Mouse (Mus musculus) lung, adult 2 months (tissue): ENCODE data around the gene Atcay. TPM values are rescaled to one million over a fixed set of nuclear protein-coding genes. Genes with fewer than 3 reads are reported as not detected.

Source experiments
- DNase-seq: peaks from one replicate; pipeline ENCODE4 v3.0.0; 2022
- H3K4me1 ChIP-seq: fragments of 200-500 bp; 2 replicates; pipeline ENCODE4 v1.6.1; 2011; ENCODE audit warnings: low read length; ENCODE audit not compliant: control insufficient read depth, insufficient read depth
- H3K4me3 ChIP-seq: fragments of 200-500 bp; replicated peaks from 2 replicates; pipeline ENCODE3; 2011; ENCODE audit warnings: low read depth, mild to moderate bottlenecking, control low read depth, low read length; ENCODE audit errors: extremely low read depth
- CTCF ChIP-seq: fragments of 200-500 bp; IDR thresholded peaks from 2 replicates; pipeline ENCODE4 v1.5.1; 2011; ENCODE audit warnings: mild to moderate bottlenecking, low read length, control low read depth; ENCODE audit not compliant: insufficient read depth
- POLR2A ChIP-seq: fragments of 200-500 bp; IDR thresholded peaks from 2 replicates; pipeline ENCODE4 v1.6.1; 2011; ENCODE audit warnings: low read depth, mild to moderate bottlenecking, control low read depth, low read length, borderline replicate concordance; ENCODE audit errors: extremely low read depth
- WGBS: fragments of 180-500 bp; shearing (Covaris S2); methylation state at CpG from one replicate; pipeline ENCODE4 v1.1.7; 2018; 5-methylcytosine and 5-hydroxymethylcytosine counted together
- polyA plus RNA-seq: library from polyadenylated mRNA; depleted of rRNA; stranded (reverse); fragments of >200 nt; gene quantifications from 2 replicates; pipeline ENCODE4 v1.2.3, GENCODE M21; 2012

The Atcay gene
- polyA plus RNA-seq, 1 experiment: 0.20 TPM

GRCm38 (mm10) chr10:81204137-81204536 lies 26.5 kb downstream of the Atcay start:
- Histone ChIP-seq H3K4me1 (no peaks in the 10 kb centered on the region), H3K4me3 (no peak overlapping the region)
- 69% methylated on average over 4 of the region's 4 CpGs for WGBS
- TF ChIP-seq CTCF: no peak
- TF ChIP-seq POLR2A: no peak
- DNase-seq: no peak

- no peaks in the 10 kb centered on the region; the same call in 1 of the 2 replicates for H3K4me1 ChIP-seq
- WGBS: 64% methylated on average over 8 of the region's 8 CpGs
- DNase-seq: no peak
- H3K4me3 ChIP-seq: no peak overlapping the region
- no peak for TF ChIP-seq POLR2A
- TF ChIP-seq CTCF: no peak
Measured at GRCm38 (mm10) chr10:81202978-81203720, 27.5 kb downstream of the Atcay start.

GRCm38 (mm10) chr10:81201807-81202758 lies 28.6 kb downstream of the Atcay start, which contains the start of gene Nmrk2:
Gene Nmrk2 (minus strand): TSS chr10:81202051.
- WGBS: 58% methylated on average over 13 of the region's 13 CpGs
- DNase-seq: no peak
- Histone ChIP-seq H3K4me1 (no peaks in the 10 kb centered on the region; the same call in 1 of the 2 replicates), H3K4me3 (no peak within 1 kb of the TSS)
- TF ChIP-seq CTCF: no peak
- no peak for TF ChIP-seq POLR2A

GRCm38 (mm10) chr10:81200605-81201287 lies 29.9 kb downstream of the Atcay start:
- no peaks in the 10 kb centered on the region; the same call in 1 of the 2 replicates for H3K4me1 ChIP-seq
- TF ChIP-seq CTCF (no peak), POLR2A (no peak)
- no peak for DNase-seq
- no peak overlapping the region for H3K4me3 ChIP-seq
- 74% methylated on average over 20 of the region's 20 CpGs for WGBS

GRCm38 (mm10) chr10:81200141-81200540 lies 30.5 kb downstream of the Atcay start:
- Histone ChIP-seq H3K4me1 (no peaks in the 10 kb centered on the region; the same call in 1 of the 2 replicates), H3K4me3 (no peak overlapping the region)
- DNase-seq: no peak
- 74% methylated on average over 13 of the region's 13 CpGs for WGBS
- no peak for TF ChIP-seq POLR2A
- no peak for TF ChIP-seq CTCF

GRCm38 (mm10) chr10:81198990-81199389 lies 31.6 kb downstream of the Atcay start:
- Histone ChIP-seq H3K4me1 (peaks cover 2% of the 10 kb centered on the region; the same call in 1 of the 2 replicates), H3K4me3 (no peak overlapping the region)
- WGBS: 77% methylated on average over 6 of the region's 6 CpGs
- TF ChIP-seq CTCF (no peak), POLR2A (no peak)
- DNase-seq: no peak

- TF ChIP-seq CTCF: peak; percentile 53; the same call in 1 of the 2 replicates
- TF ChIP-seq POLR2A: no peak
- H3K4me3 ChIP-seq: no peak overlapping the region
- peak; percentile 55 for DNase-seq
- 1% methylated on average over 9 of the region's 9 CpGs for WGBS
- peaks cover 3% of the 10 kb centered on the region; the same call in 1 of the 2 replicates for H3K4me1 ChIP-seq
Measured at GRCm38 (mm10) chr10:81198230-81198629, 32.4 kb downstream of the Atcay start.

GRCm38 (mm10) chr10:81197305-81197704 lies 33.3 kb downstream of the Atcay start:
- WGBS: 42% methylated on average over 6 of the region's 6 CpGs
- TF ChIP-seq CTCF (no peak), POLR2A (no peak)
- Histone ChIP-seq H3K4me3 (no peak overlapping the region), H3K4me1 (peaks cover 6% of the 10 kb centered on the region; the same call in 1 of the 2 replicates)
- no peak for DNase-seq

- 64% methylated on average over 11 of the region's 11 CpGs for WGBS
- H3K4me3 ChIP-seq: no peak overlapping the region
- TF ChIP-seq POLR2A (no peak), CTCF (no peak)
- H3K4me1 ChIP-seq: peaks cover 6% of the 10 kb centered on the region; the same call in 1 of the 2 replicates
- no peak for DNase-seq
Measured at GRCm38 (mm10) chr10:81196470-81197065, 34.1 kb downstream of the Atcay start.
